Mouse (Mus musculus): ENCODE measurements around the gene Atp6v1f.

DNA sequence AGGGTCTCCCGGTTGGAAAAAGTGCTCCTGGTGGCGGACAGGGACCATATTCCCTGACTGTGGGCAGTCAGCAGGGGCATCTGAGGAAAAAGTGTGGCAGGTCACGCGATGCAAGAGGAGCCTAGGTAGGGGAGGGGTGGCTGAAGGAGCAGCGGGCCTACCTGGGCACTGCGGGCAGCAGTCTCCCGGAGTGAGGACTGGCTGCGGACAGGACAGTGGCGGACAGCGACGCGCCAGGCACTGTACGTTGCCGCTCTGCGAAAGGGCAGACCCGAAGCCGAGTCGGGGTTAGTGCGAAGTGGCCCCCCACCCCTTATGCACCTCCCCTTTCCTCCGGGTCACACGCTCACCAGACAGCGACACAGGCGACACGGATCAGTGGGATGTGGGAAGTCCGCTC lies 28.8 kb downstream of the Atp6v1f start:
- TF ChIP-seq GATA1 (IDR thresholded peaks at IDR 0.05; ENCODE audit: borderline replicate concordance, low read length): no peak
- TF ChIP-seq FLI1 (IDR thresholded peaks at IDR 0.05; ENCODE audit: low read length): no peak

All from megakaryocyte, embryonic 14.5 days (primary cell).